Mouse (Mus musculus) limb, embryonic 12.5 days (tissue): ENCODE measurements around the gene Scn5a. TPM values are rescaled to one million over a fixed set of nuclear protein-coding genes. Genes with fewer than 3 reads are reported as not detected.

Experiments used
- ATAC-seq: fragments of 200-750 bp; cut with Nextera tagmentation; 2 replicates; pipeline ENCODE4 v1.8.0; 2017; ENCODE audit warnings: low read depth, moderate TSS enrichment; ENCODE audit not compliant: insufficient number of reproducible peaks, insufficient read depth, low FRiP score, low TSS enrichment
- H3K27ac ChIP-seq: fragments of 300-500 bp; sonication (generic); 2 replicates; pipeline ENCODE4 v1.5.1; 2016; ENCODE audit warnings: mild to moderate bottlenecking, moderate library complexity
- H3K27me3 ChIP-seq: fragments of 300-500 bp; sonication (generic); 2 replicates; pipeline ENCODE4 v1.6.1; 2016; ENCODE audit warnings: mild to moderate bottlenecking, moderate library complexity
- H3K36me3 ChIP-seq: fragments of 300-500 bp; sonication (generic); 2 replicates; pipeline ENCODE4 v1.6.1; 2016; ENCODE audit warnings: mild to moderate bottlenecking, moderate library complexity
- H3K4me1 ChIP-seq: fragments of 300-500 bp; sonication (generic); replicated peaks from 2 replicates; pipeline ENCODE4 v1.6.1; 2016
- H3K4me2 ChIP-seq: fragments of 300-500 bp; sonication (generic); 2 replicates; pipeline ENCODE4 v1.6.1; 2016; ENCODE audit warnings: mild to moderate bottlenecking, moderate library complexity
- H3K4me3 ChIP-seq: fragments of 300-500 bp; sonication (generic); replicated peaks from 2 replicates; pipeline ENCODE4 v1.5.1; 2016; ENCODE audit warnings: mild to moderate bottlenecking
- H3K9ac ChIP-seq: fragments of 300-500 bp; sonication (generic); replicated peaks from 2 replicates; pipeline ENCODE4 v1.6.1; 2016; ENCODE audit warnings: mild to moderate bottlenecking, moderate library complexity
- H3K9me3 ChIP-seq: fragments of 300-500 bp; sonication (generic); 2 replicates; pipeline ENCODE4 v1.6.1; 2016; ENCODE audit warnings: mild to moderate bottlenecking, moderate library complexity
- WGBS: fragments of 180-500 bp; shearing (Covaris S2); methylation state at CpG from one replicate; pipeline ENCODE4 v1.1.7; 2016; 5-methylcytosine and 5-hydroxymethylcytosine counted together
- polyA plus RNA-seq: library from polyadenylated mRNA; unstranded; fragments of >200 nt; fragmentation: Nextera tagmentation; extraction: Ambion mirVana; gene quantifications from 2 replicates; pipeline ENCODE4 v1.2.1, GENCODE M21; 2016

Scn5a gene
- 0.05 and 0.06 TPM in 2 replicates for polyA plus RNA-seq

GRCm38 (mm10) chr9:119578636-119579438 lies at the start of gene Scn5a:
Gene Scn5a (minus strand): TSS chr9:119579016.
- peaks cover 13% of the 10 kb centered on the region for H3K4me1 ChIP-seq
- H3K27me3 ChIP-seq = peaks cover 82% of the 10 kb centered on the region
- H3K9me3 ChIP-seq = no peaks in the 10 kb centered on the region
- H3K9ac ChIP-seq = peak within 1 kb of the TSS; percentile 66
- peak within 1 kb of the TSS; percentile 98 for H3K4me2 ChIP-seq
- ATAC-seq = no peak
- H3K27ac ChIP-seq = no peak within 1 kb of the TSS
- no peaks in the 10 kb centered on the region for H3K36me3 ChIP-seq
- H3K4me3 ChIP-seq = peak within 1 kb of the TSS; percentile 56
- 2% methylated on average over 76 of the region's 99 CpGs for WGBS

- Histone ChIP-seq H3K4me3 (no peak overlapping the region), H3K4me2 (no peak overlapping the region), H3K36me3 (no peaks in the 10 kb centered on the region), H3K9me3 (no peaks in the 10 kb centered on the region), H3K27me3 (peaks cover 3% of the 10 kb centered on the region), H3K4me1 (peaks cover 10% of the 10 kb centered on the region), H3K9ac (no peak overlapping the region), H3K27ac (no peak overlapping the region)
- no peak for ATAC-seq
- WGBS = 82% methylated on average over 6 of the region's 6 CpGs
Measured at GRCm38 (mm10) chr9:119627227-119627626, 48.4 kb upstream of the Scn5a start.

GRCm38 (mm10) chr9:119624151-119624550 lies 45.3 kb upstream of the Scn5a start:
- H3K4me1 ChIP-seq = no peaks in the 10 kb centered on the region
- no peak overlapping the region for H3K9ac ChIP-seq
- H3K4me3 ChIP-seq = no peak overlapping the region
- no peak overlapping the region for H3K27ac ChIP-seq
- no peaks in the 10 kb centered on the region for H3K27me3 ChIP-seq
- no peak overlapping the region for H3K4me2 ChIP-seq
- no peak for ATAC-seq
- H3K36me3 ChIP-seq = no peaks in the 10 kb centered on the region
- 83% methylated on average over 4 of the region's 4 CpGs for WGBS
- no peaks in the 10 kb centered on the region for H3K9me3 ChIP-seq

GRCm38 (mm10) chr9:119614798-119615197 lies 36.0 kb upstream of the Scn5a start:
- WGBS = 74% methylated on average over 6 of the region's 6 CpGs
- no peak for ATAC-seq
- H3K27me3 ChIP-seq = no peaks in the 10 kb centered on the region
- H3K4me2 ChIP-seq = no peak overlapping the region
- H3K4me3 ChIP-seq = no peak overlapping the region
- H3K27ac ChIP-seq = no peak overlapping the region
- H3K36me3 ChIP-seq = no peaks in the 10 kb centered on the region
- H3K4me1 ChIP-seq = peaks cover 16% of the 10 kb centered on the region
- H3K9ac ChIP-seq = no peak overlapping the region
- H3K9me3 ChIP-seq = no peaks in the 10 kb centered on the region

- no peak overlapping the region for H3K4me2 ChIP-seq
- H3K27ac ChIP-seq = no peak overlapping the region
Measured at GRCm38 (mm10) chr9:119610563-119611166, 31.8 kb upstream of the Scn5a start.

GRCm38 (mm10) chr9:119606906-119607305 lies 28.1 kb upstream of the Scn5a start:
- no peaks in the 10 kb centered on the region for H3K36me3 ChIP-seq
- no peak overlapping the region for H3K9ac ChIP-seq
- ATAC-seq = no peak
- peaks cover 14% of the 10 kb centered on the region for H3K4me1 ChIP-seq
- no peak overlapping the region for H3K4me3 ChIP-seq
- WGBS = 92% methylated on average over 5 of the region's 5 CpGs
- no peaks in the 10 kb centered on the region for H3K27me3 ChIP-seq
- H3K4me2 ChIP-seq = no peak overlapping the region
- H3K27ac ChIP-seq = no peak overlapping the region
- no peaks in the 10 kb centered on the region for H3K9me3 ChIP-seq

More at GRCm38 (mm10) chr9:119610563-119611166, 31.8 kb upstream of the Scn5a start:
- Histone ChIP-seq H3K9me3 (no peaks in the 10 kb centered on the region), H3K9ac (no peak overlapping the region), H3K4me3 (no peak overlapping the region), H3K4me1 (peaks cover 12% of the 10 kb centered on the region), H3K36me3 (no peaks in the 10 kb centered on the region), H3K27me3 (no peaks in the 10 kb centered on the region)
- 87% methylated on average over 7 of the region's 7 CpGs for WGBS
- no peak for ATAC-seq

- H3K4me3 ChIP-seq = no peak overlapping the region
- 66% methylated on average over 8 of the region's 8 CpGs for WGBS
- H3K4me2 ChIP-seq = no peak overlapping the region
- peaks cover 5% of the 10 kb centered on the region; the same call in 1 of the 2 replicates for H3K9me3 ChIP-seq
- H3K27me3 ChIP-seq = no peaks in the 10 kb centered on the region
- H3K4me1 ChIP-seq = peaks cover 14% of the 10 kb centered on the region
- H3K9ac ChIP-seq = no peak overlapping the region
- no peak overlapping the region for H3K27ac ChIP-seq
- H3K36me3 ChIP-seq = no peaks in the 10 kb centered on the region
- no peak for ATAC-seq
Measured at GRCm38 (mm10) chr9:119604607-119605006, 25.8 kb upstream of the Scn5a start.

- Histone ChIP-seq H3K9ac (no peak overlapping the region), H3K27ac (no peak overlapping the region), H3K27me3 (0 out of 2 replicates have a peak, but pooled peaks cover 4% of the 10 kb centered on the region), H3K4me2 (no peak overlapping the region), H3K36me3 (no peaks in the 10 kb centered on the region), H3K4me1 (no peaks in the 10 kb centered on the region), H3K9me3 (peaks cover 6% of the 10 kb centered on the region; the same call in 1 of the 2 replicates), H3K4me3 (no peak overlapping the region)
- no peak for ATAC-seq
- WGBS = 90% methylated on average over 10 of the region's 10 CpGs
Measured at GRCm38 (mm10) chr9:119598501-119598900, 19.7 kb upstream of the Scn5a start.

- Histone ChIP-seq H3K9ac (no peak overlapping the region), H3K4me1 (no peaks in the 10 kb centered on the region), H3K4me3 (no peak overlapping the region), H3K36me3 (no peaks in the 10 kb centered on the region), H3K9me3 (peaks cover 6% of the 10 kb centered on the region; the same call in 1 of the 2 replicates), H3K27ac (no peak overlapping the region), H3K4me2 (no peak overlapping the region), H3K27me3 (0 out of 2 replicates have a peak, but pooled peaks cover 4% of the 10 kb centered on the region)
- 81% methylated on average over 8 of the region's 8 CpGs for WGBS
- no peak for ATAC-seq
Measured at GRCm38 (mm10) chr9:119597332-119597731, 18.5 kb upstream of the Scn5a start.

GRCm38 (mm10) chr9:119589592-119589991 lies 10.8 kb upstream of the Scn5a start:
- Histone ChIP-seq H3K4me3 (no peak overlapping the region), H3K27ac (no peak overlapping the region), H3K4me1 (peaks cover 8% of the 10 kb centered on the region), H3K4me2 (no peak overlapping the region), H3K27me3 (peaks cover 26% of the 10 kb centered on the region), H3K9me3 (no peaks in the 10 kb centered on the region), H3K36me3 (no peaks in the 10 kb centered on the region), H3K9ac (no peak overlapping the region)
- ATAC-seq = no peak
- 87% methylated on average over 8 of the region's 8 CpGs for WGBS

- Histone ChIP-seq H3K9ac (no peak overlapping the region), H3K4me3 (no peak overlapping the region), H3K4me1 (peaks cover 8% of the 10 kb centered on the region), H3K27me3 (peaks cover 32% of the 10 kb centered on the region), H3K4me2 (peak overlapping the region; percentile 31), H3K36me3 (no peaks in the 10 kb centered on the region), H3K27ac (no peak overlapping the region), H3K9me3 (no peaks in the 10 kb centered on the region)
- WGBS = 29% methylated on average over 26 of the region's 26 CpGs
- ATAC-seq = no peak
Measured at GRCm38 (mm10) chr9:119588763-119589449, 10.1 kb upstream of the Scn5a start.
